Comparison of ENCODE assay signal across 12 mouse cellular contexts in the genomic region with DNA sequence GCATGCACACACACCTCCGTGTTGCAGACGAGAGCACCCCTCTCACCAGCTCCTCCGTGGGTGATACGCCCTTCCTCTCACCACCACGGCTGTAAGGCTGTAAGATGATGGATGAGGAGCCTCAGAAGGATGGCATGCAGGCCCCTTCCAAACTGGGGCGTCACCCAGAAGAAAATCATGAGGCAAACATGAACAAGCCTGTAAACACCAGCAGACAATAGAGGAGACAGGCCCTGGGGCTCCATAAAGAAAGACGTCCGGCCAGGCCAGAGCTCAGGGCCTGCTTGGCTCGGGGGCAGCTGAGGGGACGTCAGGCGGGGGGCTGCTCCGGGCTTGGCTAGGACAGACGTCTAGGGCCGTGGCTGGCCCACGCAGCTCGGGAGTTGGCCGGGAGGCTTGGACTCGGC. TPM values are rescaled to one million over a fixed set of nuclear protein-coding genes. Genes with fewer than 3 reads are reported as not detected.
DNase-seq lines count a peak whose midpoint lies in the region; ATAC-seq and TF ChIP-seq lines count a peak whose summit lies in the region.
"Had no signal": no experiment of that assay in that cellular context is flagged by ENCODE, and none has a peak within 500 bp of the region (broad histone marks: within the 10 kb centered on the region; RNA-seq: fewer than 3 reads in every experiment).

No protein-coding gene starts in this region.

- WGBS in heart, embryonic 10.5 days: 55% methylated on average over 18 of the region's 18 CpGs
- 36% methylated on average over 18 of the region's 18 CpGs for WGBS in kidney, adult 2 months
- WGBS in lung, embryonic 14.5 days: 21% methylated on average over 18 of the region's 18 CpGs
- WGBS in stomach, postnatal 0 days: 14% methylated on average over 18 of the region's 18 CpGs

- H3K9ac ChIP-seq in lung, embryonic 14.5 days: peak overlapping the region; percentile 18
- H3K9ac ChIP-seq in stomach, postnatal 0 days (ENCODE audit: low read length): peak overlapping the region; percentile 38; the same call in 1 of the 2 replicates
- H3K9ac ChIP-seq: forebrain, embryonic 15.5 days; liver, embryonic 12.5 days; midbrain, embryonic 12.5 days had no signal

- peak; percentile 75 for ATAC-seq in lung, embryonic 14.5 days (ENCODE audit: insufficient read depth)
- peak; percentile 73 for ATAC-seq in stomach, postnatal 0 days (ENCODE audit: low FRiP score, low TSS enrichment)
- ATAC-seq: forebrain, embryonic 15.5 days; liver, embryonic 12.5 days had no signal

- H3K27me3 ChIP-seq in heart, embryonic 10.5 days (ENCODE audit: insufficient read depth, poor library complexity, severe bottlenecking): peaks cover 16% of the 10 kb centered on the region
- no peaks in the 10 kb centered on the region for H3K27me3 ChIP-seq in kidney, adult 2 months (replicated peaks; ENCODE audit: control insufficient read depth, insufficient read depth, low read length)
- H3K27me3 ChIP-seq in lung, embryonic 14.5 days (ENCODE audit: insufficient read depth, low read length): no peaks in the 10 kb centered on the region
- no peaks in the 10 kb centered on the region for H3K27me3 ChIP-seq in stomach, postnatal 0 days (ENCODE audit: control insufficient read depth, insufficient read depth, low read length)
- H3K27me3 ChIP-seq: forebrain, embryonic 15.5 days; liver, embryonic 12.5 days; midbrain, embryonic 12.5 days had no signal

- TF ChIP-seq CTCF in kidney, adult 2 months (conservative IDR thresholded peaks at IDR 0.05; ENCODE audit: insufficient read depth, insufficient read length, low read depth, low read length): no peak
- no peak for TF ChIP-seq CTCF in lung, embryonic 14.5 days (IDR thresholded peaks at IDR 0.05; ENCODE audit: low read depth)
- no peak for TF ChIP-seq CTCF in stomach, postnatal 0 days (IDR thresholded peaks at IDR 0.05; ENCODE audit: low read depth)

- H3K4me3 ChIP-seq in heart, embryonic 10.5 days: no peak overlapping the region
- no peak overlapping the region for H3K4me3 ChIP-seq in kidney, adult 2 months (ENCODE audit: insufficient read depth, low read depth, low read length)
- no peak overlapping the region for H3K4me3 ChIP-seq in lung, embryonic 14.5 days (ENCODE audit: low read depth, low read length)
- H3K4me3 ChIP-seq in stomach, postnatal 0 days (ENCODE audit: low read depth, low read length): no peak overlapping the region
- H3K4me3 ChIP-seq: forebrain, embryonic 15.5 days; heart, adult 2 months; liver, embryonic 12.5 days; midbrain, embryonic 12.5 days had no signal

- no peaks in the 10 kb centered on the region for H3K9me3 ChIP-seq in heart, embryonic 10.5 days
- H3K9me3 ChIP-seq in lung, embryonic 14.5 days (ENCODE audit: low read depth, low read length): no peaks in the 10 kb centered on the region
- no peaks in the 10 kb centered on the region for H3K9me3 ChIP-seq in stomach, postnatal 0 days (ENCODE audit: control insufficient read depth, low read length)
- H3K9me3 ChIP-seq: forebrain, embryonic 15.5 days; liver, embryonic 12.5 days; midbrain, embryonic 12.5 days had no signal

- no peak for TF ChIP-seq EP300 in stomach, postnatal 0 days (optimal IDR thresholded peaks at IDR 0.05)

- TF ChIP-seq POLR2A in kidney, adult 2 months (IDR thresholded peaks at IDR 0.05; ENCODE audit: low read depth, low read length): no peak

- H3K4me2 ChIP-seq in lung, embryonic 14.5 days: 0 out of 2 replicates have a peak overlapping the region, but pooled peaks have one; percentile 16
- no peak overlapping the region for H3K4me2 ChIP-seq in stomach, postnatal 0 days (replicated peaks; ENCODE audit: low read depth)
- H3K4me2 ChIP-seq: forebrain, embryonic 15.5 days; liver, embryonic 12.5 days; midbrain, embryonic 12.5 days had no signal

- no peaks in the 10 kb centered on the region for H3K36me3 ChIP-seq in heart, embryonic 10.5 days
- no peaks in the 10 kb centered on the region for H3K36me3 ChIP-seq in kidney, adult 2 months (ENCODE audit: control insufficient read depth, insufficient read depth, low read length)
- no peaks in the 10 kb centered on the region for H3K36me3 ChIP-seq in lung, embryonic 14.5 days (ENCODE audit: insufficient read depth)
- no peaks in the 10 kb centered on the region for H3K36me3 ChIP-seq in stomach, postnatal 0 days (ENCODE audit: control insufficient read depth, insufficient read depth, low read length)
- H3K36me3 ChIP-seq: forebrain, embryonic 15.5 days; liver, embryonic 12.5 days; midbrain, embryonic 12.5 days had no signal

- no peak for DNase-seq in heart, embryonic 10.5 days (ENCODE audit: low spot score)
- no peak for DNase-seq in heart, adult 9 months (ENCODE audit: low spot score in 2 of 2)
- DNase-seq in kidney, postnatal 14 days: peak; percentile 21
- DNase-seq in kidney, adult 2 months: no peak
- DNase-seq in lung, embryonic 14.5 days: peak; percentile 48
- no peak for DNase-seq in stomach, postnatal 0 days (ENCODE audit: low spot score)
- DNase-seq in layer of hippocampus, postnatal 36 days: no peak
- DNase-seq: cerebellum, postnatal 36 days had no signal

- peaks cover 22% of the 10 kb centered on the region for H3K4me1 ChIP-seq in heart, embryonic 10.5 days
- no peaks in the 10 kb centered on the region for H3K4me1 ChIP-seq in kidney, adult 2 months (ENCODE audit: control insufficient read depth, insufficient read depth, low read length)
- H3K4me1 ChIP-seq in lung, embryonic 14.5 days (ENCODE audit: insufficient read depth): peaks cover 4% of the 10 kb centered on the region; the same call in 1 of the 2 replicates
- 0 out of 2 replicates have a peak, but pooled peaks cover 2% of the 10 kb centered on the region for H3K4me1 ChIP-seq in stomach, postnatal 0 days (replicated peaks; ENCODE audit: control insufficient read depth, insufficient read depth)
- H3K4me1 ChIP-seq: forebrain, embryonic 15.5 days; liver, embryonic 12.5 days; midbrain, embryonic 12.5 days had no signal

- peak overlapping the region; percentile 49 for H3K27ac ChIP-seq in heart, embryonic 10.5 days
- no peak overlapping the region for H3K27ac ChIP-seq in kidney, adult 2 months (ENCODE audit: insufficient read depth, low read depth, low read length)
- H3K27ac ChIP-seq in lung, embryonic 14.5 days (ENCODE audit: low read depth): peak overlapping the region; percentile 59; the same call in 1 of the 2 replicates
- 0 out of 2 replicates have a peak overlapping the region, but pooled peaks have one; percentile 30 for H3K27ac ChIP-seq in stomach, postnatal 0 days (replicated peaks)
- H3K27ac ChIP-seq: forebrain, embryonic 15.5 days; heart, adult 2 months; liver, embryonic 12.5 days; midbrain, embryonic 12.5 days had no signal

RNA-seq across cellular contexts. Expression of gene Eln, which starts 50.6 kb away (rescaled TPM):
- 4.8 and 8.0 TPM in 2 replicates for polyA plus RNA-seq in heart, embryonic 10.5 days (2016; fragmentation: Nextera tagmentation; extraction: Ambion mirVana)
- 23.6 and 30.8 TPM in 2 replicates for polyA plus RNA-seq in kidney, adult 2 months (2012; rRNA removed)
- 196 and 198 TPM in 2 replicates for polyA plus RNA-seq in lung, embryonic 14.5 days (2014; fragmentation: Nextera tagmentation; extraction: Ambion mirVana)
- 254 and 340 TPM in 2 replicates for polyA plus RNA-seq in stomach, postnatal 0 days (2015; fragmentation: Nextera tagmentation; extraction: Ambion mirVana)
- total RNA-seq in layer of hippocampus, postnatal 36 days (2021): 10 to 100 TPM in 1 of 2 experiments, 1 to 10 TPM in 1; 8.9 to 11.4 TPM

Comparison
In these comparisons a context has a peak if more than half of its experiments do, and no peak if none do; other contexts are left out.
1. DNase-seq: peak in kidney, postnatal 14 days (single experiment) and lung, embryonic 14.5 days (single experiment); none in heart, embryonic 10.5 days (single experiment), heart, adult 9 months (0 of 2), kidney, adult 2 months (single experiment), stomach, postnatal 0 days (single experiment) and layer of hippocampus, postnatal 36 days (0 of 2).